Mouse (Mus musculus): ENCODE measurements at regions not wholly inside any gene's neighbourhood (a gene's known extent, or its start where the extent isn't known, plus 50 kb on each side); places are given as distances from the start of the nearest gene placed in this dataset.

- no peak overlapping the region for H3K4me3 ChIP-seq (ENCODE audit: low read depth, low read length)
- no peaks in the 10 kb centered on the region for H3K9me3 ChIP-seq (replicated peaks; ENCODE audit: control insufficient read depth, low read length, poor library complexity, severe bottlenecking)
- ATAC-seq = peak; percentile 36; the same call in 1 of the 2 replicates
- WGBS = 13% methylated on average over 5 of the region's 5 CpGs
- H3K27me3 ChIP-seq (ENCODE audit: control insufficient read depth, insufficient read depth, low read depth, low read length) = no peaks in the 10 kb centered on the region
- no peak overlapping the region for H3K27ac ChIP-seq (ENCODE audit: low read length)
- H3K4me1 ChIP-seq (ENCODE audit: control insufficient read depth, insufficient read depth, low read length) = peaks cover 7% of the 10 kb centered on the region; the same call in 1 of the 2 replicates
- no peak overlapping the region for H3K4me2 ChIP-seq (ENCODE audit: low read length)
- no peak overlapping the region for H3K9ac ChIP-seq (ENCODE audit: low read depth, low read length)
- H3K36me3 ChIP-seq (ENCODE audit: control insufficient read depth, insufficient read depth, low read length) = no peaks in the 10 kb centered on the region
Observed at GRCm38 (mm10) chr1:88752332-88752731, 50.3 kb upstream of the Arl4c start.

GRCm38 (mm10) chr1:88756658-88757057 is 54.6 kb upstream of the Arl4c start:
- Histone ChIP-seq H3K27ac (ENCODE audit: low read length) (no peak overlapping the region), H3K9ac (ENCODE audit: low read depth, low read length) (no peak overlapping the region), H3K27me3 (ENCODE audit: control insufficient read depth, insufficient read depth, low read depth, low read length) (no peaks in the 10 kb centered on the region), H3K36me3 (ENCODE audit: control insufficient read depth, insufficient read depth, low read length) (no peaks in the 10 kb centered on the region), H3K4me1 (ENCODE audit: control insufficient read depth, insufficient read depth, low read length) (peaks cover 10% of the 10 kb centered on the region; the same call in 1 of the 2 replicates), H3K4me3 (ENCODE audit: low read depth, low read length) (no peak overlapping the region), H3K9me3 (replicated peaks; ENCODE audit: control insufficient read depth, low read length, poor library complexity, severe bottlenecking) (no peaks in the 10 kb centered on the region), H3K4me2 (ENCODE audit: low read length) (no peak overlapping the region)
- no peak for ATAC-seq
- WGBS = 67% methylated on average over 7 of the region's 7 CpGs

DNA sequence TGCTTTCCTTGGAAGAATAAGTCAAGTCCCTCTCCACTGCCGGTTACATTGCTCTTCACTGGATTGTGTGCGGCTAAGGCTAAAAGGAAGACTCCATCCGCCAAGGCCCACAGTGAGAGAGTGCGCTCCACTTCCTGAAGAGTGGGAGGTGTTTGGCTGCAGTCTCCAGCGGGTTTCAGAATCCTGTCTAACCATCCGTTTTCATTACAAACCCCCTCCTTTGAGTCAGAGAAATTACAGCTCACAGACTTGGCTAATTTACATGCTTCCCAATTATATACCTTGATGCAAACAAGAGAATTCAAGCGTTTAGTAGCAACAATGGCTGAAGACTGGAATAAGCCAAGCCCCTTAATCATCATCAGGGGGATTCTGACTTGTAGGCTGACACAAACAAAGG is 55.1 kb upstream of the Arl4c start:
- Histone ChIP-seq H3K27me3 (ENCODE audit: control insufficient read depth, insufficient read depth, low read depth, low read length) (no peaks in the 10 kb centered on the region), H3K9ac (ENCODE audit: low read depth, low read length) (no peak overlapping the region), H3K4me2 (ENCODE audit: low read length) (no peak overlapping the region), H3K4me3 (ENCODE audit: low read depth, low read length) (no peak overlapping the region), H3K27ac (ENCODE audit: low read length) (0 out of 2 replicates have a peak overlapping the region, but pooled peaks have one; percentile 10), H3K4me1 (ENCODE audit: control insufficient read depth, insufficient read depth, low read length) (peaks cover 10% of the 10 kb centered on the region; the same call in 1 of the 2 replicates), H3K36me3 (ENCODE audit: control insufficient read depth, insufficient read depth, low read length) (no peaks in the 10 kb centered on the region), H3K9me3 (replicated peaks; ENCODE audit: control insufficient read depth, low read length, poor library complexity, severe bottlenecking) (no peaks in the 10 kb centered on the region)
- WGBS = 32% methylated on average over 7 of the region's 7 CpGs
- ATAC-seq = no peak

DNA sequence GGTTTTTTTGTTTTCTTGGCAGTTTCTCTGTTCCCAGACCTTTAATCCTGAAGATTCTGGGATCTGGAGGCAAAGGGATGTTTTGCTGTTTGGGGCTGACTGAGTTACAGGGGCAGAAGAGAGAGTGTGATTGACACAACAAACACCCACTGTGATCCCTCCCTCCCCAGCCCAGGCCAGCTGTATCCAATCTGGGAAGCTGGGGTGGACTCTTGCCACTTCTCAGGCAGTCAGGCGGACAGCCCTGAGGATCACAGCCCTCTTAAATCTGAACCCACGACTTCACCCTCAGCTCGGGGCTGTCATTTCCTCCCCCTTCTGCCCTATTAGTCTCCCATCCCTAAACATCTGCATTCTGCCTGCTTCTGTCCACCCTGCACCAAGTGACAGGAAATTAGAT is 55.7 kb upstream of the Arl4c start:
- Histone ChIP-seq H3K27ac (ENCODE audit: low read length) (no peak overlapping the region), H3K9me3 (replicated peaks; ENCODE audit: control insufficient read depth, low read length, poor library complexity, severe bottlenecking) (no peaks in the 10 kb centered on the region), H3K9ac (ENCODE audit: low read depth, low read length) (no peak overlapping the region), H3K36me3 (ENCODE audit: control insufficient read depth, insufficient read depth, low read length) (no peaks in the 10 kb centered on the region), H3K27me3 (ENCODE audit: control insufficient read depth, insufficient read depth, low read depth, low read length) (no peaks in the 10 kb centered on the region), H3K4me1 (ENCODE audit: control insufficient read depth, insufficient read depth, low read length) (peaks cover 10% of the 10 kb centered on the region; the same call in 1 of the 2 replicates), H3K4me3 (ENCODE audit: low read depth, low read length) (no peak overlapping the region), H3K4me2 (ENCODE audit: low read length) (no peak overlapping the region)
- no peak for ATAC-seq
- 13% methylated on average over 3 of the region's 3 CpGs for WGBS

DNA sequence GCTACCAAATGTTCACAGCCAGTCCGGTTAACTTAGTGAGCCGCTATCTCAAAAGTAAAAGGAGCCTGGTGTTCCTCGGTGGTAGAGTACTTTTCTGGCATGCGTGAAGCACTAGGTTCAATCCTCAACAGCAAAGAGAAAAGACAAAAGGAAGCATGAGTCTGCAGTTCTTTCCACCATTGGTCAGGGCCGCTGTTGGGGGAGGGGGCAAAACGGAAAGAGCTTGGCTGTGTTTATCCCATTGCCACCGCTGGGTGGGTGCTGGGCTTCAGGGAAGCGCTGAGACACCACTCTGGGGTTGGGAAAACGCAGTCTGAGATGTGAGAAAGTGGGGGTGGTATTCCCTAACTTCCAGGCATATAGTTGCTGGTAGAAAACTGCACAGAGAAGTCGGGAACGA is 58.6 kb upstream of the Arl4c start:
- Histone ChIP-seq H3K4me1 (ENCODE audit: control insufficient read depth, insufficient read depth, low read length) (peaks cover 10% of the 10 kb centered on the region; the same call in 1 of the 2 replicates), H3K9me3 (replicated peaks; ENCODE audit: control insufficient read depth, low read length, poor library complexity, severe bottlenecking) (no peaks in the 10 kb centered on the region)
- WGBS = 64% methylated on average over 11 of the region's 11 CpGs

GRCm38 (mm10) chr1:88761121-88761520 is 59.1 kb upstream of the Arl4c start:
- H3K9me3 ChIP-seq (replicated peaks; ENCODE audit: control insufficient read depth, low read length, poor library complexity, severe bottlenecking) = no peaks in the 10 kb centered on the region
- no peak overlapping the region for H3K4me2 ChIP-seq (ENCODE audit: low read length)
- no peak overlapping the region for H3K4me3 ChIP-seq (ENCODE audit: low read depth, low read length)
- H3K4me1 ChIP-seq (ENCODE audit: control insufficient read depth, insufficient read depth, low read length) = peaks cover 10% of the 10 kb centered on the region; the same call in 1 of the 2 replicates
- no peak overlapping the region for H3K9ac ChIP-seq (ENCODE audit: low read depth, low read length)
- H3K36me3 ChIP-seq (ENCODE audit: control insufficient read depth, insufficient read depth, low read length) = no peaks in the 10 kb centered on the region
- ATAC-seq = no peak
- no peaks in the 10 kb centered on the region for H3K27me3 ChIP-seq (ENCODE audit: control insufficient read depth, insufficient read depth, low read depth, low read length)
- 81% methylated on average over 6 of the region's 6 CpGs for WGBS
- H3K27ac ChIP-seq (ENCODE audit: low read length) = no peak overlapping the region

More for the DNA sequence above, 58.6 kb upstream of the Arl4c start:
- no peak for ATAC-seq
- H3K4me3 ChIP-seq (ENCODE audit: low read depth, low read length) = no peak overlapping the region
- no peak overlapping the region for H3K27ac ChIP-seq (ENCODE audit: low read length)
- no peaks in the 10 kb centered on the region for H3K36me3 ChIP-seq (ENCODE audit: control insufficient read depth, insufficient read depth, low read length)
- no peaks in the 10 kb centered on the region for H3K27me3 ChIP-seq (ENCODE audit: control insufficient read depth, insufficient read depth, low read depth, low read length)
- H3K9ac ChIP-seq (ENCODE audit: low read depth, low read length) = no peak overlapping the region
- no peak overlapping the region for H3K4me2 ChIP-seq (ENCODE audit: low read length)

DNA sequence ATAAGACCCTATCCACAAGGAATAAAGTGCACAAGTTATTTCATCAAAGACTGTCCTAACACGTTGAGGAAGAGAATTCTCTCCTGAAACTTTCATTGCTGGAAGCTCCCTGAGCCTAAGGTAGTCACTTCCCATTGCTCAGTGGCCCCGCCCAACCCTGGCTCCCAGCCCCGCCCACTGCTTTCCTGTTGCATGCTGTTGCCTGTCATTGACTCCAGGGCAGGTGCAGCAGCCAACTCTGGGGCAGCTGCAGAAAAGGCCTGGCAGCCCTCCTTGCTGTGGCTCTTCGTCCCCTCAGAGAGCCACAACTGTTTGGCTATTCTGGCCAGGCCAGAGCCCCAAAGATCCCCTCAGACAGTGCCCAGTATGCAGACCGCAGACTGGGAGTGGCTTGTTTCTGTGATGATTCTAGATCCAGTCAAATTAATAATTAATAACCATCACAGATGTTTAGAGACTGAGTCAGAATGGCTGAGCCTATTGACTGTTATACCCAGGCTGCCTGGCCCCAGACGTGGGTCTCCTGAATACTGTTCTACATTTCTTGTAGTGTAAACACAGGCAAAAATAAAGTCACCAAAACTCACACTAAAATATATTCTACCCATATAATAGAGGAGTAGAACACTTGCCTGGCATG is 61.8 kb upstream of the Arl4c start:
- H3K36me3 ChIP-seq (ENCODE audit: control insufficient read depth, insufficient read depth, low read length) = no peaks in the 10 kb centered on the region
- no peak overlapping the region for H3K9ac ChIP-seq (ENCODE audit: low read depth, low read length)
- no peaks in the 10 kb centered on the region for H3K9me3 ChIP-seq (replicated peaks; ENCODE audit: control insufficient read depth, low read length, poor library complexity, severe bottlenecking)
- ATAC-seq = no peak
- H3K27me3 ChIP-seq (ENCODE audit: control insufficient read depth, insufficient read depth, low read depth, low read length) = no peaks in the 10 kb centered on the region
- no peak overlapping the region for H3K27ac ChIP-seq (ENCODE audit: low read length)
- no peak overlapping the region for H3K4me2 ChIP-seq (ENCODE audit: low read length)
- 67% methylated on average over 6 of the region's 6 CpGs for WGBS
- H3K4me3 ChIP-seq (ENCODE audit: low read depth, low read length) = no peak overlapping the region
- H3K4me1 ChIP-seq (ENCODE audit: control insufficient read depth, insufficient read depth, low read length) = no peaks in the 10 kb centered on the region

DNA sequence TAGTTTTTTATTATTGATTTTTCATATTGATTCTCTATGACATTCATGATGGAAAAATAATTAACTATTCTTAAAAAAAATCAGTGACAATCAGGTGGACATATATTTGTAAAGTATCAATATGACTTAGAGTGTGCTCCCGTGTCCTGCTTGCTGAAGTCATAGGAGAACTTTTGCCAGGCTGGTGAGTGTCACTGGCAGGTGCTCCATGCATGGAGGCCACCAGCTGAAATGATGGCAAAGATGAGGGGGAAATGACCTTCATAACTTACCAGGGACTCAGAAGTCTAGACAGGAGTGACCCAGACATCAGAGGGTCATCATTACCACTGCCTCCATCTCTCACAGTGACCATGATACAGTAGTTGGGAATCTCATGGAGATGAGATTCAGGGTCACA is 62.5 kb upstream of the Arl4c start:
- Histone ChIP-seq H3K4me1 (ENCODE audit: control insufficient read depth, insufficient read depth, low read length) (no peaks in the 10 kb centered on the region), H3K9me3 (replicated peaks; ENCODE audit: control insufficient read depth, low read length, poor library complexity, severe bottlenecking) (no peaks in the 10 kb centered on the region), H3K27ac (ENCODE audit: low read length) (no peak overlapping the region), H3K27me3 (ENCODE audit: control insufficient read depth, insufficient read depth, low read depth, low read length) (no peaks in the 10 kb centered on the region), H3K4me2 (ENCODE audit: low read length) (no peak overlapping the region), H3K4me3 (ENCODE audit: low read depth, low read length) (no peak overlapping the region), H3K9ac (ENCODE audit: low read depth, low read length) (no peak overlapping the region), H3K36me3 (ENCODE audit: control insufficient read depth, insufficient read depth, low read length) (no peaks in the 10 kb centered on the region)
- no peak for ATAC-seq
- WGBS = 88% methylated on average over 1 of the region's 1 CpGs

DNA sequence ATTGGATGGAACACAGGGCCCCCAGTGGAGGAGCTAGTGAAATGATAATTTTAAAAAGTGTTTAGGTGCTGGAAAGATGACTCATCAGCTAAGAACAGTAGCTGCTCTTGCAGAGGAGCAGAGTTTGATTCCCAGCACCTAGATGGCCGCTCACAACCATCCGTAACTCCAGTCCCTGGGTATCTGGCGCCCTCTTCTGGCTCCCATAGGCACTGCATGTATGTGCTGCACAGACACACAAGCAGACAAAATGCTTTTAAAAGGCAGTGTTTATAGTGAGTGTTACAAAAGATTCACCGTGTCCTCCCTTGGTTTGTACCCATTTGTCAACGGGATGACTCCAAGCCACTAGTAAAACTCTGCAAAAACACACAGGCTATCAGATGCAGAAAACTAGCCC is 75.0 kb upstream of the Arl4c start:
- no peak for ATAC-seq
- no peak overlapping the region for H3K4me2 ChIP-seq (ENCODE audit: low read length)
- no peaks in the 10 kb centered on the region for H3K27me3 ChIP-seq (ENCODE audit: control insufficient read depth, insufficient read depth, low read depth, low read length)
- H3K27ac ChIP-seq (ENCODE audit: low read length) = no peak overlapping the region
- no peaks in the 10 kb centered on the region for H3K36me3 ChIP-seq (ENCODE audit: control insufficient read depth, insufficient read depth, low read length)
- 95% methylated on average over 5 of the region's 5 CpGs for WGBS
- H3K4me1 ChIP-seq (ENCODE audit: control insufficient read depth, insufficient read depth, low read length) = no peaks in the 10 kb centered on the region
- no peaks in the 10 kb centered on the region for H3K9me3 ChIP-seq (replicated peaks; ENCODE audit: control insufficient read depth, low read length, poor library complexity, severe bottlenecking)
- no peak overlapping the region for H3K9ac ChIP-seq (ENCODE audit: low read depth, low read length)
- H3K4me3 ChIP-seq (ENCODE audit: low read depth, low read length) = no peak overlapping the region

All from midbrain, embryonic 16.5 days (tissue).